Mouse (Mus musculus): ENCODE measurements at regions not wholly inside any gene's neighbourhood (a gene's known extent, or its start where the extent isn't known, plus 50 kb on each side); places are given as distances from the start of the nearest gene placed in this dataset.

- no peak for DNase-seq (ENCODE audit: extremely low read depth, low read depth)
Measured at GRCm38 (mm10) chr1:185519811-185520210, 65.2 kb downstream of the Slc30a10 start.

GRCm38 (mm10) chr1:185524020-185524419 is 69.4 kb downstream of the Slc30a10 start:
- no peak for DNase-seq (ENCODE audit: extremely low read depth, low read depth)

GRCm38 (mm10) chr1:185533471-185533870 is 78.8 kb downstream of the Slc30a10 start:
- DNase-seq (ENCODE audit: extremely low read depth, low read depth): no peak

GRCm38 (mm10) chr1:185534129-185534528 is 79.5 kb downstream of the Slc30a10 start:
- no peak for DNase-seq (ENCODE audit: extremely low read depth, low read depth)

GRCm38 (mm10) chr1:185535321-185535720 is 80.7 kb downstream of the Slc30a10 start:
- no peak for DNase-seq (ENCODE audit: extremely low read depth, low read depth)

GRCm38 (mm10) chr1:185537236-185537635 is 82.6 kb downstream of the Slc30a10 start:
- DNase-seq (ENCODE audit: extremely low read depth, low read depth): no peak

GRCm38 (mm10) chr1:185539458-185539857 is 84.8 kb downstream of the Slc30a10 start:
- DNase-seq (ENCODE audit: extremely low read depth, low read depth): no peak

- DNase-seq (ENCODE audit: extremely low read depth, low read depth): peak; percentile 6
Measured at GRCm38 (mm10) chr1:185546346-185546745, 91.7 kb downstream of the Slc30a10 start.

- no peak for DNase-seq (ENCODE audit: extremely low read depth, low read depth)
Measured at GRCm38 (mm10) chr1:185572761-185573530, 118.3 kb downstream of the Slc30a10 start.

- DNase-seq (ENCODE audit: extremely low read depth, low read depth): no peak
Measured at GRCm38 (mm10) chr1:185574978-185575377, 120.3 kb downstream of the Slc30a10 start.

GRCm38 (mm10) chr1:185579824-185580223 is 125.2 kb downstream of the Slc30a10 start:
- no peak for DNase-seq (ENCODE audit: extremely low read depth, low read depth)

GRCm38 (mm10) chr1:185585191-185585870 is 130.7 kb downstream of the Slc30a10 start:
- no peak for DNase-seq (ENCODE audit: extremely low read depth, low read depth)

- no peak for DNase-seq (ENCODE audit: extremely low read depth, low read depth)
Measured at GRCm38 (mm10) chr1:185587671-185588347, 133.2 kb downstream of the Slc30a10 start.

- no peak for DNase-seq (ENCODE audit: extremely low read depth, low read depth)
Measured at GRCm38 (mm10) chr1:185588348-185588719, 133.7 kb downstream of the Slc30a10 start.

- no peak for DNase-seq (ENCODE audit: extremely low read depth, low read depth)
Measured at GRCm38 (mm10) chr1:185596815-185597214, 142.2 kb downstream of the Slc30a10 start.

- no peak for DNase-seq (ENCODE audit: extremely low read depth, low read depth)
Measured at GRCm38 (mm10) chr1:185598514-185598913, 143.9 kb downstream of the Slc30a10 start.

GRCm38 (mm10) chr1:185601166-185601565 is 146.5 kb downstream of the Slc30a10 start:
- DNase-seq (ENCODE audit: extremely low read depth, low read depth): no peak

GRCm38 (mm10) chr1:185605996-185606395 is 151.3 kb downstream of the Slc30a10 start:
- no peak for DNase-seq (ENCODE audit: extremely low read depth, low read depth)

- no peak for DNase-seq (ENCODE audit: extremely low read depth, low read depth)
Measured at GRCm38 (mm10) chr1:185607611-185608010, 153.0 kb downstream of the Slc30a10 start.

- DNase-seq (ENCODE audit: extremely low read depth, low read depth): no peak
Measured at GRCm38 (mm10) chr1:185608440-185608839, 153.8 kb downstream of the Slc30a10 start.

- DNase-seq (ENCODE audit: extremely low read depth, low read depth): no peak
Measured at GRCm38 (mm10) chr1:185610586-185610985, 155.9 kb downstream of the Slc30a10 start.

GRCm38 (mm10) chr1:185615819-185616429 is 161.3 kb downstream of the Slc30a10 start:
- no peak for DNase-seq (ENCODE audit: extremely low read depth, low read depth)
